Mouse (Mus musculus): ENCODE measurements around the gene Raver1. TPM values are rescaled to one million over a fixed set of nuclear protein-coding genes. Genes with fewer than 3 reads are reported as not detected.

Raver1 gene
- polyA plus RNA-seq (2015; fragmentation: Nextera tagmentation; extraction: Ambion mirVana): 33.5 and 53.2 TPM in 2 replicates

GRCm38 (mm10) chr9:21091707-21092320 lies at the start of gene Raver1, which contains the start of gene Gm38431:
Gene Raver1 (minus strand): TSS chr9:21092008.
Gene Gm38431 (minus strand): TSS chr9:21091997.
- WGBS: under 1% methylated on average over 54 of the region's 54 CpGs
- ATAC-seq (replicated peaks; ENCODE audit: insufficient number of reproducible peaks, insufficient read depth, low FRiP score, low read depth): peak; percentile 99
- no peaks in the 10 kb centered on the region for H3K27me3 ChIP-seq

GRCm38 (mm10) chr9:21138386-21138785 lies 46.6 kb upstream of the Raver1 start:
- ATAC-seq (replicated peaks; ENCODE audit: insufficient number of reproducible peaks, insufficient read depth, low FRiP score, low read depth): no peak
- Histone ChIP-seq H3K9ac (no peak overlapping the region), H3K4me3 (no peak overlapping the region), H3K4me1 (replicated peaks) (peaks cover 20% of the 10 kb centered on the region), H3K9me3 (replicated peaks) (no peaks in the 10 kb centered on the region), H3K4me2 (no peak overlapping the region), H3K36me3 (peaks cover 54% of the 10 kb centered on the region), H3K27me3 (no peaks in the 10 kb centered on the region), H3K27ac (no peak overlapping the region)
- 75% methylated on average over 4 of the region's 4 CpGs for WGBS

More at GRCm38 (mm10) chr9:21091707-21092320, at the start of gene Raver1, which contains the start of gene Gm38431:
- peak within 1 kb of the TSS; percentile 73 for H3K9ac ChIP-seq
- H3K4me2 ChIP-seq: peak within 1 kb of the TSS; percentile 85
- H3K27ac ChIP-seq: peak within 1 kb of the TSS; percentile 90
- peaks cover 33% of the 10 kb centered on the region for H3K36me3 ChIP-seq
- H3K9me3 ChIP-seq (replicated peaks): no peaks in the 10 kb centered on the region
- H3K4me3 ChIP-seq: peak within 1 kb of the TSS; percentile 74
- peaks cover 24% of the 10 kb centered on the region for H3K4me1 ChIP-seq (replicated peaks)

- Histone ChIP-seq H3K4me3 (no peak overlapping the region), H3K36me3 (peaks cover 42% of the 10 kb centered on the region), H3K27ac (no peak overlapping the region), H3K9me3 (replicated peaks) (no peaks in the 10 kb centered on the region), H3K27me3 (no peaks in the 10 kb centered on the region), H3K4me2 (no peak overlapping the region), H3K4me1 (replicated peaks) (peaks cover 20% of the 10 kb centered on the region), H3K9ac (no peak overlapping the region)
- 45% methylated on average over 3 of the region's 3 CpGs for WGBS
- ATAC-seq (replicated peaks; ENCODE audit: insufficient number of reproducible peaks, insufficient read depth, low FRiP score, low read depth): no peak
Observed at GRCm38 (mm10) chr9:21137229-21137628, 45.4 kb upstream of the Raver1 start.

GRCm38 (mm10) chr9:21136401-21136800 lies 44.6 kb upstream of the Raver1 start:
- Histone ChIP-seq H3K27ac (0 out of 2 replicates have a peak overlapping the region, but pooled peaks have one; percentile 17), H3K27me3 (no peaks in the 10 kb centered on the region), H3K4me3 (no peak overlapping the region), H3K4me1 (replicated peaks) (peaks cover 22% of the 10 kb centered on the region), H3K9ac (no peak overlapping the region), H3K9me3 (replicated peaks) (no peaks in the 10 kb centered on the region), H3K4me2 (no peak overlapping the region), H3K36me3 (peaks cover 34% of the 10 kb centered on the region)
- no peak for ATAC-seq (replicated peaks; ENCODE audit: insufficient number of reproducible peaks, insufficient read depth, low FRiP score, low read depth)
- 64% methylated on average over 6 of the region's 6 CpGs for WGBS

GRCm38 (mm10) chr9:21135941-21136381 lies 44.2 kb upstream of the Raver1 start:
- no peak overlapping the region for H3K4me3 ChIP-seq
- 37% methylated on average over 1 of the region's 1 CpGs for WGBS
- 0 out of 2 replicates have a peak overlapping the region, but pooled peaks have one; percentile 17 for H3K27ac ChIP-seq
- no peak for ATAC-seq (replicated peaks; ENCODE audit: insufficient number of reproducible peaks, insufficient read depth, low FRiP score, low read depth)
- no peak overlapping the region for H3K9ac ChIP-seq
- H3K27me3 ChIP-seq: no peaks in the 10 kb centered on the region
- no peak overlapping the region for H3K4me2 ChIP-seq
- H3K9me3 ChIP-seq (replicated peaks): no peaks in the 10 kb centered on the region
- H3K36me3 ChIP-seq: peaks cover 29% of the 10 kb centered on the region
- H3K4me1 ChIP-seq (replicated peaks): peaks cover 23% of the 10 kb centered on the region

GRCm38 (mm10) chr9:21135329-21135890 lies 43.6 kb upstream of the Raver1 start:
- Histone ChIP-seq H3K36me3 (peaks cover 24% of the 10 kb centered on the region), H3K9me3 (replicated peaks) (no peaks in the 10 kb centered on the region), H3K27me3 (no peaks in the 10 kb centered on the region), H3K4me3 (no peak overlapping the region), H3K27ac (0 out of 2 replicates have a peak overlapping the region, but pooled peaks have one; percentile 17), H3K4me1 (replicated peaks) (peaks cover 25% of the 10 kb centered on the region), H3K9ac (no peak overlapping the region), H3K4me2 (no peak overlapping the region)
- ATAC-seq (replicated peaks; ENCODE audit: insufficient number of reproducible peaks, insufficient read depth, low FRiP score, low read depth): no peak
- WGBS: 69% methylated on average over 4 of the region's 4 CpGs

GRCm38 (mm10) chr9:21134595-21135328 lies 43.0 kb upstream of the Raver1 start:
- H3K27me3 ChIP-seq: no peaks in the 10 kb centered on the region
- 55% methylated on average over 9 of the region's 9 CpGs for WGBS
- ATAC-seq (replicated peaks; ENCODE audit: insufficient number of reproducible peaks, insufficient read depth, low FRiP score, low read depth): no peak
- H3K4me3 ChIP-seq: no peak overlapping the region
- 0 out of 2 replicates have a peak overlapping the region, but pooled peaks have one; percentile 17 for H3K27ac ChIP-seq
- peaks cover 29% of the 10 kb centered on the region for H3K4me1 ChIP-seq (replicated peaks)
- H3K4me2 ChIP-seq: no peak overlapping the region
- no peaks in the 10 kb centered on the region for H3K9me3 ChIP-seq (replicated peaks)
- no peak overlapping the region for H3K9ac ChIP-seq
- H3K36me3 ChIP-seq: peaks cover 17% of the 10 kb centered on the region

- H3K36me3 ChIP-seq: peaks cover 3% of the 10 kb centered on the region; the same call in 1 of the 2 replicates
- no peaks in the 10 kb centered on the region for H3K27me3 ChIP-seq
- no peaks in the 10 kb centered on the region for H3K9me3 ChIP-seq (replicated peaks)
- H3K4me3 ChIP-seq: no peak overlapping the region
- no peak overlapping the region for H3K27ac ChIP-seq
- H3K4me2 ChIP-seq: no peak overlapping the region
- no peak for ATAC-seq (replicated peaks; ENCODE audit: insufficient number of reproducible peaks, insufficient read depth, low FRiP score, low read depth)
- no peak overlapping the region for H3K9ac ChIP-seq
- H3K4me1 ChIP-seq (replicated peaks): peaks cover 29% of the 10 kb centered on the region
- 64% methylated on average over 9 of the region's 9 CpGs for WGBS
Observed at GRCm38 (mm10) chr9:21133064-21133707, 41.4 kb upstream of the Raver1 start.

GRCm38 (mm10) chr9:21132102-21132775 lies 40.4 kb upstream of the Raver1 start:
- WGBS: 76% methylated on average over 12 of the region's 12 CpGs

GRCm38 (mm10) chr9:21131059-21131956 lies 39.5 kb upstream of the Raver1 start, which contains the start of gene Tyk2:
Gene Tyk2 (minus strand): TSS chr9:21131243.
- peak within 1 kb of the TSS; percentile 73 for H3K4me3 ChIP-seq
- 6% methylated on average over 37 of the region's 37 CpGs for WGBS
- H3K27me3 ChIP-seq: no peaks in the 10 kb centered on the region
- no peaks in the 10 kb centered on the region for H3K9me3 ChIP-seq (replicated peaks)
- H3K4me1 ChIP-seq (replicated peaks): peaks cover 35% of the 10 kb centered on the region
- H3K9ac ChIP-seq: peak within 1 kb of the TSS; percentile 69
- ATAC-seq (replicated peaks; ENCODE audit: insufficient number of reproducible peaks, insufficient read depth, low FRiP score, low read depth): peak; percentile 93
- H3K27ac ChIP-seq: peak within 1 kb of the TSS; percentile 76
- H3K4me2 ChIP-seq: peak within 1 kb of the TSS; percentile 71
- H3K36me3 ChIP-seq: no peaks in the 10 kb centered on the region

More at GRCm38 (mm10) chr9:21132102-21132775, 40.4 kb upstream of the Raver1 start:
- H3K27me3 ChIP-seq: no peaks in the 10 kb centered on the region
- no peak overlapping the region for H3K9ac ChIP-seq
- ATAC-seq (replicated peaks; ENCODE audit: insufficient number of reproducible peaks, insufficient read depth, low FRiP score, low read depth): no peak
- no peak overlapping the region; the same call in 1 of the 2 replicates for H3K4me2 ChIP-seq
- H3K4me3 ChIP-seq: no peak overlapping the region
- no peak overlapping the region for H3K27ac ChIP-seq
- H3K36me3 ChIP-seq: no peaks in the 10 kb centered on the region
- peaks cover 29% of the 10 kb centered on the region for H3K4me1 ChIP-seq (replicated peaks)
- H3K9me3 ChIP-seq (replicated peaks): no peaks in the 10 kb centered on the region
